Mouse (Mus musculus) hindbrain, embryonic 11.5 days (tissue): ENCODE measurements around the gene Fam19a2. TPM values are rescaled to one million over a fixed set of nuclear protein-coding genes. Genes with fewer than 3 reads are reported as not detected.

Experiments used
- ATAC-seq: fragments of 200-750 bp; cut with Nextera tagmentation; 2 replicates; pipeline ENCODE4 v1.8.0; 2017; ENCODE audit warnings: mild to moderate bottlenecking, moderate TSS enrichment, moderate library complexity; ENCODE audit not compliant: low FRiP score
- DNase-seq: peaks from one replicate; pipeline ENCODE4 v3.0.0-alpha.2; 2015; ENCODE audit warnings: low spot score
- H3K27ac ChIP-seq: fragments of 300-500 bp; sonication (generic); 2 replicates; pipeline ENCODE4 v1.5.1; 2014; ENCODE audit warnings: mild to moderate bottlenecking, low read depth, low read length
- H3K27me3 ChIP-seq: fragments of 300-500 bp; sonication (generic); 2 replicates; pipeline ENCODE4 v1.6.1; 2014; ENCODE audit warnings: mild to moderate bottlenecking, low read length, moderate library complexity, mixed read lengths; ENCODE audit not compliant: control insufficient read depth, insufficient read depth
- H3K36me3 ChIP-seq: fragments of 300-500 bp; sonication (generic); 2 replicates; pipeline ENCODE4 v1.6.1; 2014; ENCODE audit warnings: mild to moderate bottlenecking, low read length, moderate library complexity, mixed read lengths; ENCODE audit not compliant: control insufficient read depth, insufficient read depth
- H3K4me1 ChIP-seq: fragments of 300-500 bp; sonication (generic); replicated peaks from 2 replicates; pipeline ENCODE4 v1.6.1; 2014; ENCODE audit warnings: low read length, mixed read lengths; ENCODE audit not compliant: control insufficient read depth, insufficient read depth
- H3K4me2 ChIP-seq: fragments of 300-500 bp; sonication (generic); replicated peaks from 2 replicates; pipeline ENCODE4 v1.6.1; 2014; ENCODE audit warnings: mild to moderate bottlenecking, low read depth, low read length
- H3K4me3 ChIP-seq: fragments of 300-500 bp; sonication (generic); 2 replicates; pipeline ENCODE4 v1.5.1; 2014; ENCODE audit warnings: low read depth, low read length
- H3K9ac ChIP-seq: fragments of 300-500 bp; sonication (generic); 2 replicates; pipeline ENCODE4 v1.6.1; 2014; ENCODE audit warnings: low read depth, low read length
- H3K9me3 ChIP-seq: fragments of 300-500 bp; sonication (generic); 2 replicates; pipeline ENCODE4 v1.6.1; 2016; ENCODE audit warnings: low read length; ENCODE audit not compliant: control insufficient read depth
- WGBS: fragments of 180-500 bp; shearing (Covaris S2); extraction: QIAGEN DNeasy Blood & Tissue Kit; methylation state at CpG from one replicate; pipeline ENCODE4 v1.1.7; 2014; 5-methylcytosine and 5-hydroxymethylcytosine counted together
- polyA plus RNA-seq: library from polyadenylated mRNA; unstranded; fragments of >200 nt; fragmentation: Nextera tagmentation; extraction: Ambion mirVana; gene quantifications from 2 replicates; pipeline ENCODE4 v1.2.1, GENCODE M21; 2014

Fam19a2 gene
- polyA plus RNA-seq, 1 experiment from 2014 or later: 8.2 TPM

DNA sequence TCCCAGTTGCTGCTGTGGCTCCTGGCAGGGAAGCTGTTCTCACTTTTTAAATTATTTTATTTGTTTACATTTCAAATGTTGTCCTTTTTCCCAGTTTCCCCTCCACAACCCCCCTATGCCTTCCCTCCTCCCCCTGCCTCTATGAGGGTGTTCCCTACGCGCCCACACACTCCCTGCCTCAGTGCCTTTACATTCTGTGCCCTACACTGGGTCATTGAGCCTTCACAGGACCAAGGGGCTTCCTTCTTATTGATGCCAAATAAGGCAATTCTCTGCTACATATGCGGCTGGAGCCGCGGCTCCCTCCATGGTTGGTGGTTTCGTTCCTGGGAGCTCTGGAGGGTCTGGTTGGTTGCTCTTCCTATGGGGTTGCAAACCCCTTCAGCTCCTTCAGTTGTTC lies 93.2 kb downstream of the Fam19a2 start:
- H3K27ac ChIP-seq: no peak overlapping the region
- H3K4me2 ChIP-seq: no peak overlapping the region
- H3K9me3 ChIP-seq: no peaks in the 10 kb centered on the region
- H3K36me3 ChIP-seq: no peaks in the 10 kb centered on the region
- DNase-seq (no peak), ATAC-seq (no peak)
- WGBS: 80% methylated on average over 6 of the region's 6 CpGs
- no peak overlapping the region for H3K9ac ChIP-seq
- no peaks in the 10 kb centered on the region for H3K27me3 ChIP-seq
- H3K4me3 ChIP-seq: no peak overlapping the region
- no peaks in the 10 kb centered on the region for H3K4me1 ChIP-seq

- no peak overlapping the region for H3K27ac ChIP-seq
- H3K4me3 ChIP-seq: no peak overlapping the region
- DNase-seq (no peak), ATAC-seq (no peak)
- 83% methylated on average over 14 of the region's 14 CpGs for WGBS
- H3K27me3 ChIP-seq: no peaks in the 10 kb centered on the region
- H3K36me3 ChIP-seq: no peaks in the 10 kb centered on the region
- H3K4me1 ChIP-seq: no peaks in the 10 kb centered on the region
- H3K9ac ChIP-seq: no peak overlapping the region
- H3K9me3 ChIP-seq: no peaks in the 10 kb centered on the region
- no peak overlapping the region for H3K4me2 ChIP-seq
These were observed 96.7 kb downstream of the Fam19a2 start for GRCm38 (mm10) chr10:123360492-123360891.

- no peaks in the 10 kb centered on the region for H3K4me1 ChIP-seq
- no peak overlapping the region for H3K4me2 ChIP-seq
- ATAC-seq: no peak
- H3K4me3 ChIP-seq: no peak overlapping the region
- H3K9me3 ChIP-seq: no peaks in the 10 kb centered on the region
- DNase-seq: no peak
- no peaks in the 10 kb centered on the region for H3K36me3 ChIP-seq
- H3K9ac ChIP-seq: no peak overlapping the region
- WGBS: 76% methylated on average over 4 of the region's 4 CpGs
- H3K27me3 ChIP-seq: no peaks in the 10 kb centered on the region
- H3K27ac ChIP-seq: no peak overlapping the region
These were observed 100.8 kb downstream of the Fam19a2 start for GRCm38 (mm10) chr10:123364628-123365027.

DNA sequence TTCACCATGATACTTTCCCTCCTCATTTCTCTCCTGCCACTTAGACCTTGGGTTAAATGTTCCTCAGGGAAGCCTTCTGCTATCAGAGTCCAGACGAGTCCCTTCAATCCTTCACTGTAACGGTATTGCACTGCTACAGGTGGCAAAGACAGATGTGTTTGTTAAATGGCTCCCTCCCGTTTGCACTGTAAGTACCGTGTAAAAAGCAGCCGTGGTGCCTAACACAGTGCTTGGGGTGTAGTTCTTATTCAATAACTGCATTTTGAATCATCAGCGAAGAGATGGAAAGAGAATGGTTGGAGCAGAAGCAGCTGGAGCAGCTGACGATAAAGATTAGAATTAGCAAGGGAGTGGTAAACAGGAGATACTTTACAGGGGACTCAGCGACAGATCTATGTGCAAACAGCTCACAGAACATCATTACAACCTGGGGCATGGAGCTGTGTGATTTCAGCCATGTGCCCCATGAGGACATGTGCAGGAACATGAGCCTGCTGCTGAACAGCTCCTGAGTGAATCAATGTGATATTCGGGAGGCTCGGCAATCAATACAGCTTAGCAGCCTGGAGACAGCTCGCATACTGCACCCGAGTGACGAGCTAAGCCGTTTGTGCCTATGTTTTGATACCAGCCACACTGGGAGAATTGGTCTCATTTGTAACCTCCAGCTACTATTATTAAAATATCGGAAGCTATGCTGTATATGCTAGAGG lies 103.5 kb downstream of the Fam19a2 start:
- H3K27me3 ChIP-seq: no peaks in the 10 kb centered on the region
- no peak overlapping the region for H3K9ac ChIP-seq
- H3K9me3 ChIP-seq: no peaks in the 10 kb centered on the region
- no peak for DNase-seq
- ATAC-seq: no peak
- H3K36me3 ChIP-seq: no peaks in the 10 kb centered on the region
- H3K4me2 ChIP-seq: no peak overlapping the region
- WGBS: 82% methylated on average over 15 of the region's 15 CpGs
- H3K4me1 ChIP-seq: no peaks in the 10 kb centered on the region
- no peak overlapping the region for H3K27ac ChIP-seq
- no peak overlapping the region for H3K4me3 ChIP-seq

DNA sequence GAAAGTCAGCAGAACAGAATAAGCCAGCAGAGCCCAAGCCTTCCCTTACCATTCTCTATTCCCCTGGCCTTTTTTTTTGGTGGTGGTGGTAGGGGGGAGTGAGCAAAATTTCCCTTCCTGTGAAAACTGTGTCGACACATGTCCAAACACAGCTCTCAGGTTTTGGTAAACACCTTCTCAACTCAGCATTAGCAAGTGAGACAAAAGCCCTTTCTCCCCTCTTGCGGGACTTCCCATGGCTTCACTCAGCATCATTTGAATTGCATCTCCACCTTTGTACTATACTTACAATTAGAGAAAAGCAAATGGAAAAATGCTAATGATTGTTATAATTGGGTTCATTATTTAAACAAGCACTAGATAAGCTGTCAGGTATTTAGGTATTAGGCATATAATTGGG lies 119.5 kb downstream of the Fam19a2 start:
- Histone ChIP-seq H3K4me1 (no peaks in the 10 kb centered on the region), H3K27me3 (no peaks in the 10 kb centered on the region), H3K4me2 (no peak overlapping the region), H3K27ac (no peak overlapping the region), H3K36me3 (no peaks in the 10 kb centered on the region), H3K4me3 (no peak overlapping the region), H3K9me3 (no peaks in the 10 kb centered on the region), H3K9ac (no peak overlapping the region)
- 60% methylated on average over 2 of the region's 2 CpGs for WGBS
- no peak for DNase-seq
- ATAC-seq: no peak

GRCm38 (mm10) chr10:123385641-123386040 lies 121.8 kb downstream of the Fam19a2 start:
- Histone ChIP-seq H3K4me2 (no peak overlapping the region), H3K27me3 (no peaks in the 10 kb centered on the region), H3K4me3 (no peak overlapping the region), H3K9me3 (no peaks in the 10 kb centered on the region), H3K27ac (no peak overlapping the region), H3K9ac (no peak overlapping the region), H3K4me1 (no peaks in the 10 kb centered on the region), H3K36me3 (no peaks in the 10 kb centered on the region)
- ATAC-seq (no peak), DNase-seq (no peak)
- WGBS: 85% methylated on average over 6 of the region's 6 CpGs

DNA sequence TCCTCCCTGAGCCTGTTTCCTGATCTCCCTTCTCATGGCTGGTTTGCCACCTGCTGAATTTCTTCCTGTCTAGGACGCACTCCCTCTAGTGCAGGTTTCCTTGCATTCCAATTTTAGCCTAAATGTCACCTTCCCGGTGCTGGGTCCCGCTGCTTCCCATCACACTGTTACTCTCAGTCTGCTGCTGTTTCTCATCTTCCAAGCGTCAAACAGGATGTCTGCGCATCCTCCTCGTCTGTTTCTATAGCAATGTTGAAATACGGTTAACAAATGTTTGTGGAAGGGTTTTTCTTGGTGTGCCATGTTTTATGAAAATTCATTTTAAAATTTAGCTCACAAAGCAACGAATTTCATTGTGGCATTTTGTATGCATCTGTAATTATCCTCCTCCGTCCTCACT lies 131.6 kb downstream of the Fam19a2 start:
- Histone ChIP-seq H3K36me3 (no peaks in the 10 kb centered on the region), H3K4me2 (no peak overlapping the region), H3K27me3 (no peaks in the 10 kb centered on the region), H3K4me1 (no peaks in the 10 kb centered on the region), H3K9me3 (no peaks in the 10 kb centered on the region), H3K27ac (no peak overlapping the region), H3K9ac (no peak overlapping the region), H3K4me3 (no peak overlapping the region)
- WGBS: 78% methylated on average over 9 of the region's 9 CpGs
- ATAC-seq (no peak), DNase-seq (no peak)

- no peaks in the 10 kb centered on the region for H3K4me1 ChIP-seq
- H3K36me3 ChIP-seq: no peaks in the 10 kb centered on the region
- no peak overlapping the region for H3K9ac ChIP-seq
- WGBS: 52% methylated on average over 6 of the region's 6 CpGs
- no peak overlapping the region for H3K27ac ChIP-seq
- no peaks in the 10 kb centered on the region for H3K9me3 ChIP-seq
- H3K4me3 ChIP-seq: no peak overlapping the region
- ATAC-seq (no peak), DNase-seq (no peak)
- no peaks in the 10 kb centered on the region for H3K27me3 ChIP-seq
- no peak overlapping the region for H3K4me2 ChIP-seq
These were observed 134.3 kb downstream of the Fam19a2 start for GRCm38 (mm10) chr10:123398136-123398535.

GRCm38 (mm10) chr10:123401188-123401587 lies 137.4 kb downstream of the Fam19a2 start:
- Histone ChIP-seq H3K4me2 (no peak overlapping the region), H3K9ac (no peak overlapping the region), H3K4me3 (no peak overlapping the region), H3K9me3 (no peaks in the 10 kb centered on the region), H3K4me1 (no peaks in the 10 kb centered on the region), H3K27ac (no peak overlapping the region), H3K36me3 (no peaks in the 10 kb centered on the region), H3K27me3 (no peaks in the 10 kb centered on the region)
- DNase-seq (no peak), ATAC-seq (no peak)
- 89% methylated on average over 3 of the region's 3 CpGs for WGBS
